Comparison of ENCODE assay signal across 7 mouse cellular contexts in the genomic region with DNA sequence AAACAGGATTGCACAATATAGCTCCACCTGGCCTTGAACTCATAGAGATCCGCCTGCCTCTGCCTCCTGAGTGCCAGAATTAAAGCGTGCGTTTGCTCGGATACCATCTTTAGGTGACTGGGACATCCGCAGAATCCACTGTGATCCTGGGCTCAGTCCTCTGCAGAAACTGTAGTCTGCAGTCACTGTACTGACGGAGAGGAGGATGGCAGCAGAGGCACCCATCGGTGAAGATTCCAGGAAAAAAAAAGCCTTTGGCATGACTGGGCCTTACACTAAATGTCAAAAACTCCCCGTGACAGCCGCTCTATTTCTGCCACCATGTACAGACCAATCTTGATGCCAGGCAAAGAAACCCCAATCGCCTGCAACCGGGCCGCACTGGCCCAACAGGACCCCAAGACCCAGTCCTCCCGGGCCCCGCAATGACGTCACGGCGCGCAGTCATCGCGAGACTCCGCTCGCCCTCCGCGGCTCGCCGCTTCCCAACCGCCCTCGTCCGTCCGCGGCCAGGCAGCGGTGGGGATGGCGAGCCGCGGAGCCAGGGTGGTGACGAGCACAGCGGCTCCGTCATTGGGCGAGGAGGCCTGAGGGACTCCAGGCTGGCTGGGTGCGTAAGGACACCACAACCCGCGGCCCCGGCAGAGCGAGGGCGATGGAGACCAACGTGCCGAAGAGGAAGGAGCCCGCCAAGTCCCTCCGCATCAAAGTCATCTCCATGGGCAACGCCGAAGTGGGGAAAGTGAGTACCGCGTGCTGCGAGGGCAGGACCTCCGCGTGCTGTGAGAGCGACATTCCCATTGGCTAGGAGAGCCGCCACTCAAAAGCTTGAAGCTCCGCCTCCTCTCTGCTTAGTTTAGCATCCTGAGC. TPM values are rescaled to one million over a fixed set of nuclear protein-coding genes. Genes with fewer than 3 reads are reported as not detected.
DNase-seq lines count a peak whose midpoint lies in the region; ATAC-seq and TF ChIP-seq lines count a peak whose summit lies in the region.

Gene Dnajc27 (plus strand): TSS at position 452 of the 870 bp plus-strand sequence.

- WGBS in embryonic facial prominence, embryonic 10.5 days = 5% methylated on average over 59 of the region's 59 CpGs
- WGBS in intestine, postnatal 0 days = 6% methylated on average over 59 of the region's 59 CpGs
- 5% methylated on average over 59 of the region's 59 CpGs for WGBS in midbrain, embryonic 12.5 days
- WGBS in small intestine, adult 2 months = 7% methylated on average over 59 of the region's 59 CpGs

- no peaks in the 10 kb centered on the region for H3K9me3 ChIP-seq in embryonic facial prominence, embryonic 10.5 days
- no peaks in the 10 kb centered on the region for H3K9me3 ChIP-seq in intestine, postnatal 0 days (ENCODE audit: control insufficient read depth)
- H3K9me3 ChIP-seq in midbrain, embryonic 12.5 days = no peaks in the 10 kb centered on the region

- H3K9ac ChIP-seq in intestine, postnatal 0 days (ENCODE audit: low read depth, low read length) = peak within 1 kb of the TSS; percentile 52
- H3K9ac ChIP-seq in midbrain, embryonic 12.5 days (replicated peaks) = peak within 1 kb of the TSS; percentile 66

- intact Hi-C loops in left cerebral cortex, postnatal 4 days (cut with DNase I) = no loop called here

- TF ChIP-seq CTCF in intestine, postnatal 0 days (IDR thresholded peaks at IDR 0.05; ENCODE audit: low read depth) = no peak; the same call in 1 of the 2 replicates
- TF ChIP-seq CTCF in small intestine, adult 2 months (IDR thresholded peaks at IDR 0.05; ENCODE audit: extremely low read depth, insufficient read length, insufficient replicate concordance, low read depth, low read length) = no peak

- H3K27me3 ChIP-seq in embryonic facial prominence, embryonic 10.5 days (replicated peaks; ENCODE audit: low read depth, poor library complexity, severe bottlenecking) = no peaks in the 10 kb centered on the region
- H3K27me3 ChIP-seq in intestine, postnatal 0 days (replicated peaks; ENCODE audit: control insufficient read depth, insufficient read depth, low read length) = no peaks in the 10 kb centered on the region
- H3K27me3 ChIP-seq in midbrain, embryonic 12.5 days = no peaks in the 10 kb centered on the region
- H3K27me3 ChIP-seq in small intestine, adult 2 months (ENCODE audit: control insufficient read depth, insufficient read depth, low read length) = no peaks in the 10 kb centered on the region

- DNase-seq in adrenal gland, postnatal 10 days = peak; percentile 96
- peak; percentile 95 for DNase-seq in embryonic facial prominence, embryonic 10.5 days (ENCODE audit: low spot score)
- peak; percentile 22 for DNase-seq in gonadal fat pad, adult 2 months (ENCODE audit: low read depth)
- peak; percentile 96 for DNase-seq in left cerebral cortex, postnatal 4 days

- TF ChIP-seq POLR2A in small intestine, adult 2 months (IDR thresholded peaks at IDR 0.05; ENCODE audit: low read depth, low read length) = peak; percentile 32; the same call in 1 of the 2 replicates

- H3K36me3 ChIP-seq in embryonic facial prominence, embryonic 10.5 days (replicated peaks) = peaks cover 18% of the 10 kb centered on the region
- peaks cover 7% of the 10 kb centered on the region; the same call in 1 of the 2 replicates for H3K36me3 ChIP-seq in intestine, postnatal 0 days (ENCODE audit: control insufficient read depth, insufficient read depth)
- H3K36me3 ChIP-seq in midbrain, embryonic 12.5 days = peaks cover 15% of the 10 kb centered on the region
- no peaks in the 10 kb centered on the region for H3K36me3 ChIP-seq in small intestine, adult 2 months (ENCODE audit: control insufficient read depth, insufficient read depth, low read length)

- peak within 1 kb of the TSS; percentile 95 for H3K27ac ChIP-seq in embryonic facial prominence, embryonic 10.5 days (replicated peaks)
- peak within 1 kb of the TSS; percentile 74 for H3K27ac ChIP-seq in intestine, postnatal 0 days (ENCODE audit: low read depth, low read length)
- H3K27ac ChIP-seq in midbrain, embryonic 12.5 days (replicated peaks) = peak within 1 kb of the TSS; percentile 96
- peak within 1 kb of the TSS; percentile 91 for H3K27ac ChIP-seq in small intestine, adult 2 months (ENCODE audit: insufficient read depth, low read depth, low read length)

- H3K4me1 ChIP-seq in embryonic facial prominence, embryonic 10.5 days = peaks cover 19% of the 10 kb centered on the region
- no peaks in the 10 kb centered on the region for H3K4me1 ChIP-seq in intestine, postnatal 0 days (replicated peaks; ENCODE audit: control insufficient read depth, insufficient read depth, low read length)
- H3K4me1 ChIP-seq in midbrain, embryonic 12.5 days = peaks cover 15% of the 10 kb centered on the region
- no peaks in the 10 kb centered on the region for H3K4me1 ChIP-seq in small intestine, adult 2 months (ENCODE audit: control insufficient read depth, insufficient read depth, insufficient read length, low read length)

- H3K4me2 ChIP-seq in intestine, postnatal 0 days (replicated peaks; ENCODE audit: low read depth) = peak within 1 kb of the TSS; percentile 85
- H3K4me2 ChIP-seq in midbrain, embryonic 12.5 days (replicated peaks) = peak within 1 kb of the TSS; percentile 60

- peak within 1 kb of the TSS; percentile 74 for H3K4me3 ChIP-seq in embryonic facial prominence, embryonic 10.5 days
- H3K4me3 ChIP-seq in intestine, postnatal 0 days (ENCODE audit: low read depth, low read length) = peak within 1 kb of the TSS; percentile 42
- peak within 1 kb of the TSS; percentile 61 for H3K4me3 ChIP-seq in midbrain, embryonic 12.5 days
- H3K4me3 ChIP-seq in small intestine, adult 2 months (ENCODE audit: low read depth, low read length) = peak within 1 kb of the TSS; percentile 87

- ATAC-seq in intestine, postnatal 0 days = peak; percentile 92
- peak; percentile 98 for ATAC-seq in midbrain, embryonic 12.5 days (ENCODE audit: low FRiP score, low read depth)

RNA-seq across cellular contexts. Expression of gene Dnajc27, which starts in this region (rescaled TPM):
- total RNA-seq in adrenal gland, postnatal 10 days (2021) = 1 to 10 TPM; 4.7 to 6.9 TPM
- polyA plus RNA-seq in embryonic facial prominence, embryonic 10.5 days (2016; fragmentation: Nextera tagmentation; extraction: Ambion mirVana) = 10.6 and 12.2 TPM in 2 replicates
- 5.6 and 6.1 TPM in 2 replicates for polyA plus RNA-seq in gonadal fat pad, adult 2 months (2012; rRNA removed)
- 1.3 and 1.5 TPM in 2 replicates for polyA plus RNA-seq in intestine, postnatal 0 days (2015; fragmentation: Nextera tagmentation; extraction: Ambion mirVana)
- total RNA-seq in left cerebral cortex, postnatal 4 days (2021) = 10 to 100 TPM; 35.3 to 35.9 TPM
- 14.0 and 14.2 TPM in 2 replicates for polyA plus RNA-seq in midbrain, embryonic 12.5 days (2016; fragmentation: Nextera tagmentation; extraction: Ambion mirVana)
- polyA plus RNA-seq in small intestine, adult 2 months (2012; rRNA removed) = 1.1 and 1.4 TPM in 2 replicates

Comparison
In these comparisons a context has a peak if more than half of its experiments do, and no peak if none do; other contexts are left out.
1. Peak in every context shown above with its lines: DNase-seq, ATAC-seq, H3K4me3 ChIP-seq and H3K27ac ChIP-seq.
2. RNA of gene Dnajc27 (total RNA-seq): 35.3 to 35.9 TPM in left cerebral cortex, postnatal 4 days; 4.7 to 6.9 TPM in adrenal gland, postnatal 10 days; every median in the first group is over 4 times any median in the second.
3. DNase-seq: peak in every context shown above with its lines; median percentile 96 in adrenal gland, postnatal 10 days; 96 in left cerebral cortex, postnatal 4 days; 95 in embryonic facial prominence, embryonic 10.5 days; 22 in gonadal fat pad, adult 2 months.